Mouse (Mus musculus) MEL (cell line): ENCODE measurements at regions not wholly inside any gene's neighbourhood (a gene's known extent, or its start where the extent isn't known, plus 50 kb on each side); places are given as distances from the start of the nearest gene placed in this dataset.

Experiments used
- CHD2 ChIP-seq: IDR thresholded peaks from 2 replicates; pipeline ENCODE4 v1.6.1; 2011; ENCODE audit warnings: low read length, improper control_type of control experiment
- CTCF ChIP-seq, 3 experiments: IDR thresholded peaks in 2 of 3; conservative IDR thresholded peaks in 1 of 3; 2 replicates each; pipeline ENCODE4 v1.5.1; 2011 to 2012; ENCODE audit warnings: low read length in 3 of 3, low read depth in 2 of 3, mild to moderate bottlenecking in 2 of 3, improper control_type of control experiment in 1 of 3, inconsistent platforms in 1 of 3, mixed read lengths in 1 of 3, moderate library complexity in 1 of 3; ENCODE audit not compliant: control insufficient read depth in 1 of 3, insufficient read depth in 1 of 3, poor library complexity in 1 of 3, severe bottlenecking in 1 of 3
- EP300 ChIP-seq, 2 experiments: IDR thresholded peaks; 2 replicates each; pipeline ENCODE4 v1.6.1; 2011; ENCODE audit warnings: improper control_type of control experiment in 2 of 2, low read length in 2 of 2, low read depth in 1 of 2, mild to moderate bottlenecking in 1 of 2
- GATA1 ChIP-seq: IDR thresholded peaks from 2 replicates; pipeline ENCODE4 v1.6.1; 2011; ENCODE audit warnings: low read depth, low read length, improper control_type of control experiment
- MEF2A ChIP-seq: IDR thresholded peaks from 2 replicates; pipeline ENCODE4 v1.6.1; 2014; ENCODE audit warnings: low read depth, mild to moderate bottlenecking, inconsistent platforms, low read length, improper control_type of control experiment; ENCODE audit not compliant: poor library complexity, insufficient replicate concordance, severe bottlenecking; ENCODE audit errors: extremely low read depth
- POLR2AphosphoS5 ChIP-seq: IDR thresholded peaks from 2 replicates; pipeline ENCODE4 v1.6.1; 2012; ENCODE audit warnings: low read depth, borderline replicate concordance, mild to moderate bottlenecking, inconsistent platforms, low read length, moderate library complexity, mixed read lengths
- RAD21 ChIP-seq: IDR thresholded peaks from 2 replicates; pipeline ENCODE4 v1.6.1; 2011; ENCODE audit warnings: mild to moderate bottlenecking, low read depth, low read length, improper control_type of control experiment

GRCm38 (mm10) chr4:26879022-26879421 lies 532.3 kb upstream of the Manea start:
- no peak for TF ChIP-seq POLR2AphosphoS5
- no peak for TF ChIP-seq EP300 (IDR thresholded peaks at IDR 0.05; ENCODE audit: low read depth in 1 of 2, low read length in 2 of 2)
- peak in 2 of 3 experiments; percentile 18 to 37; a peak in 4 of 6 replicates for TF ChIP-seq CTCF (IDR thresholded peaks at IDR 0.05 in 2 of 3, conservative IDR thresholded peaks at IDR 0.05 in 1 of 3; ENCODE audit: control insufficient read depth in 1 of 3, insufficient read depth in 1 of 3, low read depth in 2 of 3, low read length in 3 of 3, poor library complexity in 1 of 3, severe bottlenecking in 1 of 3)
- peak; percentile 18 for TF ChIP-seq RAD21
- TF ChIP-seq MEF2A, result no peak
- no peak for TF ChIP-seq CHD2
- no peak for TF ChIP-seq GATA1
